Mouse (Mus musculus) bone marrow, adult 2 months (tissue): ENCODE data around the gene Btrc. TPM values are rescaled to one million over a fixed set of nuclear protein-coding genes. Genes with fewer than 3 reads are reported as not detected.
"Not testable (repeated sequence)": the region's sequence is repeated elsewhere in the genome, so short reads cannot be mapped to it uniquely, and the experiment has no call there.

ENCODE experiments used
- H3K27ac ChIP-seq: fragments of 200-500 bp; 2 replicates; pipeline ENCODE4 v1.5.1; 2012; ENCODE audit warnings: low read depth, mild to moderate bottlenecking, control low read depth, inconsistent platforms, low read length; ENCODE audit not compliant: control insufficient read depth, poor library complexity, insufficient read depth
- H3K4me1 ChIP-seq: fragments of 200-500 bp; 2 replicates; pipeline ENCODE4 v1.6.1; 2011; ENCODE audit warnings: low read length; ENCODE audit not compliant: control insufficient read depth, insufficient read depth
- H3K4me3 ChIP-seq: fragments of 200-500 bp; replicated peaks from 2 replicates; pipeline ENCODE3; 2011; ENCODE audit warnings: mild to moderate bottlenecking, low read depth, low read length, control low read depth; ENCODE audit not compliant: control insufficient read depth
- CTCF ChIP-seq: fragments of 200-500 bp; IDR thresholded peaks from 2 replicates; pipeline ENCODE4 v1.5.1; 2011; ENCODE audit warnings: low read length, control low read depth; ENCODE audit not compliant: control insufficient read depth, insufficient read depth
- POLR2A ChIP-seq: fragments of 200-500 bp; IDR thresholded peaks from 2 replicates; pipeline ENCODE4 v1.6.1; 2011; ENCODE audit warnings: low read depth, mild to moderate bottlenecking, control low read depth, low read length, borderline replicate concordance; ENCODE audit not compliant: control insufficient read depth
- WGBS: fragments of 180-500 bp; shearing (Covaris S2); methylation state at CpG from one replicate; pipeline ENCODE4 v1.1.7; 2018; 5-methylcytosine and 5-hydroxymethylcytosine counted together
- polyA plus RNA-seq: library from polyadenylated mRNA; stranded (reverse); fragments of >200 nt; gene quantifications from 2 replicates; pipeline ENCODE4 v1.2.4, GENCODE M21; 2011; ENCODE audit warnings: low replicate concordance; ENCODE audit not compliant: missing spikeins, insufficient read depth, insufficient read length

Gene Btrc
- polyA plus RNA-seq, 1 experiment: 41.4 TPM

DNA sequence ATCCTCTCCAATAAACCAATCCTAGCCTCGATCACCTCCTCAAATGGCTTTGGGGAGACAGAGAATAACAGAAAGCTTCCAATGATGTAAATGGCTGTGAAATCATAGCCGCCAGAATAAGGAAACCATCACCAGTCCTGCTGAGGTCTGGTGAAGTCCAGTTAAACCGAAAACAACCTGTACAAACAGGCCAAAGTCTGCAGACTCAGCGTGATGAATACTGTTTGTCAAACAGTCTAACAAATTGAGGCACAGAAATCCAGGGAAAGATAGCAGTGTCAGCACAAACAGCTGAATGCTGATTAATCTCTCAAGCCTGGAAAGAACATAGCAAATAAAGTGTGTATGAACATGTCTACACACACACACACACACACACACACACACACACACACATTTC, 15.3 kb upstream of the Btrc start:
- no peak overlapping the region for H3K4me3 ChIP-seq
- WGBS: 67% methylated on average over 4 of the region's 4 CpGs
- TF ChIP-seq CTCF: no peak
- no peaks in the 10 kb centered on the region for H3K4me1 ChIP-seq
- H3K27ac ChIP-seq: no peak overlapping the region

DNA sequence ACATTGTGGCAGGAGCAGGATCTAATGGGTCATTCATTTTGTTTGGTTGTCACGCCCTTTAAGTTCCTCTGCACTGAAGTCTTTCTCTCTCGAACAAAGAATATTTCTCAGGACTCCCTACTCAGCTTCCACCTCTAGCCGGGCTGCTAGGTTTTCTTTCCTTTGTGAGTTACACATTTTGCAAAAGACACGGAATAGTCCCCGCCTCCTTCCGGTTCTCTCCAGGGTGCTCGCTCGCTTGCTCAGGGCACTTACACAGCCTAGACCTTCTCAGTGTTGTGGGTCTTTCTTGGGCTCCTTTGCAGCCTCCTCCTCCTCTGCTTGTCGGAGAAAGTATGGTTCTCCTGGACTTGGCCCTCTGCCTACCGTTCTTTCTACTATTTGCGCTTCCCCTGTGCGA, 13.1 kb upstream of the Btrc start:
- Histone ChIP-seq H3K27ac (no peak overlapping the region), H3K4me1 (no peaks in the 10 kb centered on the region), H3K4me3 (no peak overlapping the region)
- 64% methylated on average over 12 of the region's 12 CpGs for WGBS
- TF ChIP-seq POLR2A: no peak
- TF ChIP-seq CTCF: no peak

DNA sequence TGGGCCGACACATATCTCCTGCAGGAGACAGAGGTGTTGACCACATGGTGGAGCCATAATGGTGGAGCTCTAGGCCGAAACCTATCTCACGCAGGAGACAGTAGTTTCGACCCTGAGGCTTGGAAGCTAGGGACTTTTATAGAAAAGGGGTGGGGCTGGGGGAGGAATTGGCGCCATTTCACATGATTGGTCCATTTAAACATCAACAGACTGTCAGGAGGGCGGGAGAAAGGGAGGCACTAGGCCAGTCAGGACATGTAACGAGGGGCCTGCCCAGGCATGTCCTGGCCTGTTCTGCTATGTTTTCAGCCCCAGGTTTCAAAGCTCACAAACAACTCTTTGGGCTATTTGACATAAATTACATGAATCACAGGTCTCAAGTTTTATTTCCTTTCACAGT, 10.8 kb upstream of the Btrc start:
- WGBS: 82% methylated on average over 7 of the region's 7 CpGs
- H3K4me1 ChIP-seq, H3K4me3 ChIP-seq, H3K27ac ChIP-seq: not testable (repeated sequence)

DNA sequence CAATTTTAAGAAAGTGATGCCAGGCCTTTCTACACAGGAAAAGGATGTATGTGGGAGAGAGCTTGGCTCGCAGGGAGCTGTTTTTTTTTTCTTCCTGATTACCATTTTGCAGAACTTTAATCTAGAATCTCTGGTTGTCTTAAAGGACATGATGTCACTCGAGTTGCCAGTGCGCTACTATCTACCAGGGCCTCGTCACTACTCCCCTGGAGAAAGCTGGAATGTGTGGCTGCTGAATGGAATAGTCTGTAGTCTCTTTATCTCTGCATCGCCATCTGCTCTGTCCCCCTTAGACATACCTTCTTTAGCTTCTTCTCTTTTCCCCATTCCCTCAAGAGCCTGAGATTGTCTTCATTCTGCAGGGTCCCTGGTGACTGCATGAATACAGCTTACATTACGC, 7.9 kb upstream of the Btrc start:
- WGBS: 50% methylated on average over 6 of the region's 6 CpGs
- no peak overlapping the region for H3K4me3 ChIP-seq
- TF ChIP-seq CTCF: no peak
- no peak for TF ChIP-seq POLR2A
- no peaks in the 10 kb centered on the region for H3K4me1 ChIP-seq
- H3K27ac ChIP-seq: no peak overlapping the region

DNA sequence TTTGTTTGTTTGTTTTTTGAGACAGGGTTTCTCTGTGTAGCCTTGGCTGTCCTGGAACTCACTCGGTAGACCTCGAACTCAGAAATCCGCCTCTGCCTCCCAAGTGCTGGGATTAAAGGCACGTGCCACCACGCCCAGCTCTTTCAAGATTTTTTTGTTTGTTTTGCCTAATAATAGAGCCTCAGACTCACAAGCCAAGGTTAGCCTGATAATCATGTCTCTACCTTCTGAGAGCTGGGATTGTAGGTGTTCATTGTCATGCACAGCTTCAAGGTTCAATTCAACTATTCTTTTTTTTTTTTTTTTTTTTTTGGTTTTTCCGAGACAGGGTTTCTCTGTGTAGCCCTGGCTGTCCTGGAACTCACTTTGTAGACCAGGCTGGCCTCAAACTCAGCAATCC, 6.7 kb upstream of the Btrc start:
- WGBS: 73% methylated on average over 6 of the region's 6 CpGs
- H3K4me3 ChIP-seq, H3K4me1 ChIP-seq, H3K27ac ChIP-seq: not testable (repeated sequence)

DNA sequence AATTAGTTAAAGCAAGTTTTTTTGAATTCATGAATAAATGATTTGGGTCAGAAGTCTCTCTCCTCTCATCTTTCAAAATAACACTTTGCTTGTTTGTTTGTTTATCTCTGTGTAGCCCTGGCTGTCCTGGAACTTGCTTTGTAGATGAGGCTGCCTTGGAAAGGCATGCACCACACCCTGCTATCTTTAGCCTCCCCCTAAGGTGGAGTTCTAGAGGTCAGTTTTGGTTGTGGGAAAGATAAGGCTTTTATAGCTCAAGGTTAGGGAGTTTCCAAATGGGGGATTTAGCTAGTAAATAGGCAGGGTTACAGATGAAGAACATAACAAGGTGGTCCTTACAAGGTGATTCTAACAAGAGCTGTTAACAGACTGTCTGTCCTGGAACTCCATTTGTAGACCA, 3.0 kb upstream of the Btrc start:
- Histone ChIP-seq H3K27ac (no peak overlapping the region), H3K4me3 (no peak overlapping the region), H3K4me1 (no peaks in the 10 kb centered on the region)
- no peak for TF ChIP-seq CTCF
- no peak for TF ChIP-seq POLR2A

DNA sequence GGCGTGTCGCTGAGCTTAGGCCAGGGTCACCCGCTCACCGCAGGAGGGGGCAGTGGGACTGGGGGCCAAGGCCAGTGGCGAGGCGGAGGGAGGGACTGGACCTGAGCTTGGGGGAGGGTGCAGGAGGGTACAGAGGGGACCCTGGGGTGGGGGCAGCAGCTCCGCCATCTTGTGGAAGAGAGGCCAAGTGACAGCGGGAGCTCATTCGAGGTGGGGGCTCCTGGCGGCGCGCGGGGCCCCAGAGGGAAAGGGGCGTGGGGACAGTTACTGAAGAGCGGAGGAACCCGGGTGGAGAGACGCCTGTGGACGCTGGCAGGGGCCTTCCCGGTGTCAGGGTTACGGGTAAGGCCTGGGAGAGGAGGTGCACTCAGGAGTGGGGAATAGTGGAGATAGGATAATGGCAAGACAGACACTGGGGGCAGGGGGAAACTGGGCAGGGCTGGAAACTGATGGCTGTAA, 428 bp downstream of the Btrc start:
- H3K4me3 ChIP-seq: peak overlapping the region; percentile 75
- 0 out of 2 replicates have a peak overlapping the region, but pooled peaks have one; percentile 34 for H3K27ac ChIP-seq
- TF ChIP-seq CTCF: no peak
- no peak; the same call in 1 of the 2 replicates for TF ChIP-seq POLR2A
- under 1% methylated on average over 20 of the region's 20 CpGs for WGBS
- H3K4me1 ChIP-seq: no peaks in the 10 kb centered on the region; the same call in 1 of the 2 replicates

DNA sequence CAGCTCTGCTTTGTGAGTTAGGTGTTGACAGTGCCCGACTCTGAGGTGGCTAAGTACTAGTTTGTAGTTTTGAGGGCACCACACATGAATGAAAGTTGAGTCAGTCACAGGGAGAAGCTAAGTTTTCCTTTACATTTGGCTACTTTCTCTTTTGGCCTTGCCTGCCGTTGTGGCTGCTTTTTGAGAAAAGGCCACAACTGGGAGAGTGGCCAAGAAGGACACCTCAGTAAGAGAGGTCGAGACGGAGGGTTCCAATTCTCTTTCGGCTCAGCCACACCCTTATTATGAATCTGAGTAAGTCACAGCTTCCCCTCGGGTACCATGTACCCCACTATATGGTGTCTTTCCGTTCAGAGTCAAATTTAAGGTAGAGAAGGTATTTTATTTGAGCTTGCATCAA, 3.1 kb downstream of the Btrc start:
- TF ChIP-seq POLR2A (no peak), CTCF (no peak)
- Histone ChIP-seq H3K27ac (no peak overlapping the region), H3K4me3 (no peak overlapping the region), H3K4me1 (no peaks in the 10 kb centered on the region; the same call in 1 of the 2 replicates)
- 52% methylated on average over 7 of the region's 7 CpGs for WGBS

DNA sequence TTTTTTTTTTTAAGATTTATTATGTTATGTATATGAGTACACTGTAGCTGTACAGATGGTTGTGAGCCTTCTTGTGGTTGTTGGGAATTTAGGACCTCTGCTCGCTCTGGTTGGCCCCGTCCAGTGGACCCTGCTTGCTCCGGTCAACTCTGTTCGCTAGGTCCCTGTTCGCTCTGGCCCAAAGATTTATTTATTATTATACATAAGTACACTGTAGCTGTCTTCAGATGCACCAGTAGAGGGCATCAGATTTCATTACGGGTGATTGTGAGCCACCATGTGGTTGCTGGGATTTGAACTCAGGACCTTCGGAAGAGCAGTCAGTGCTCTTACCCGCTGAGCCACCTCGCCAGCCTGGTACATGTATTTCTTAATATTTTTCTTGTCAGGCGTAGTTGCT, 21.3 kb downstream of the Btrc start:
- WGBS: 89% methylated on average over 10 of the region's 10 CpGs
- not testable (repeated sequence) for H3K4me1 ChIP-seq, H3K4me3 ChIP-seq, H3K27ac ChIP-seq

DNA sequence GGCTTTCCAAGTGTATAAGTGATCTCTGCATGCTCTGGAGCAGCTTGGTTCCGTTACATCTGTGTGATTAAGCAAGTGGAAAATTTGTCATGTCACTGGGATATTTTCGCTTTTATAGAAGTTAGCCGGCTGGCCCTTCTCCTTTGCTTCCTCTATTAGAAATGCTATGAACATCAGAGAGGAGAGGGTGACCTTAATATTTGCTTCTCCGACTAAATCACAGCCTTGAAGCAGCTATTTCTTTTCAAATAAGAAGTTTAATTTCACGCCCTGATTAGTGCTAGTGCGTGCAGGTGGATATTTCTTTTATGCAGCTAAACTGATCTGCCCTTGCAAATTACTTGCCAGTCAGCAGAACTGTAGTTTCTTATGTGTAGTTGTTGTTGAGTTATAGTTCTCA, 25.0 kb downstream of the Btrc start:
- no peak overlapping the region for H3K4me3 ChIP-seq
- WGBS: 81% methylated on average over 6 of the region's 6 CpGs
- TF ChIP-seq CTCF: no peak
- TF ChIP-seq POLR2A: no peak
- H3K27ac ChIP-seq: no peak overlapping the region
- H3K4me1 ChIP-seq: no peaks in the 10 kb centered on the region
